ENCODE assay signal across 8 mouse cellular contexts in genomic region chr2:72978473-72978872, GRCm38 (mm10). TPM values are rescaled to one million over a fixed set of nuclear protein-coding genes. Genes with fewer than 3 reads are reported as not detected.
DNase-seq lines count a peak whose midpoint lies in the region; ATAC-seq and TF ChIP-seq lines count a peak whose summit lies in the region.

No protein-coding gene starts in this region.

- H3K9me3 ChIP-seq in heart, embryonic 11.5 days (replicated peaks; ENCODE audit: control insufficient read depth, low read length): no peaks in the 10 kb centered on the region
- no peaks in the 10 kb centered on the region for H3K9me3 ChIP-seq in embryonic facial prominence, embryonic 15.5 days (replicated peaks)
- H3K9me3 ChIP-seq in hindbrain, postnatal 0 days (ENCODE audit: low read length): no peaks in the 10 kb centered on the region
- H3K9me3 ChIP-seq in lung, postnatal 0 days (ENCODE audit: low read length): no peaks in the 10 kb centered on the region

- intact Hi-C loops in heart, postnatal 25 days (cut with DNase I): loop anchor here (10.0 kb wide), 2 partner anchors 234 to 296 kb away; partner anchors contain the start of gene Sp9

- H3K27me3 ChIP-seq in heart, embryonic 11.5 days (ENCODE audit: control insufficient read depth, insufficient read depth, low read length): no peaks in the 10 kb centered on the region
- no peaks in the 10 kb centered on the region for H3K27me3 ChIP-seq in embryonic facial prominence, embryonic 15.5 days
- no peaks in the 10 kb centered on the region for H3K27me3 ChIP-seq in hindbrain, postnatal 0 days (ENCODE audit: insufficient read depth, low read length)
- no peaks in the 10 kb centered on the region for H3K27me3 ChIP-seq in lung, postnatal 0 days (replicated peaks; ENCODE audit: insufficient read depth, low read length)

- peak; percentile 12; the same call in 1 of the 2 replicates for ATAC-seq in heart, embryonic 11.5 days (replicated peaks; ENCODE audit: insufficient number of reproducible peaks, low FRiP score, low TSS enrichment)
- no peak for ATAC-seq in embryonic facial prominence, embryonic 15.5 days (ENCODE audit: insufficient number of reproducible peaks, low FRiP score, low TSS enrichment, low read depth)
- peak; percentile 19 for ATAC-seq in hindbrain, postnatal 0 days
- no peak for ATAC-seq in lung, postnatal 0 days

- no peak for DNase-seq in heart, postnatal 25 days (ENCODE audit: low spot score)
- peak; percentile 50 for DNase-seq in MEL-GATA-1-ER (ENCODE audit: extremely low read depth, low read depth)
- DNase-seq in hindbrain, postnatal 0 days (ENCODE audit: low spot score): peak; percentile 83
- peak; percentile 92 for DNase-seq in lung, postnatal 0 days (ENCODE audit: low spot score)
- DNase-seq in right cerebral cortex, postnatal 4 days: peak; percentile 61
- no peak for DNase-seq in adrenal gland, postnatal 10 days

- peaks cover 8% of the 10 kb centered on the region; the same call in 1 of the 2 replicates for H3K4me1 ChIP-seq in heart, embryonic 11.5 days (ENCODE audit: control insufficient read depth, insufficient read depth, low read length)
- peaks cover 11% of the 10 kb centered on the region for H3K4me1 ChIP-seq in embryonic facial prominence, embryonic 15.5 days
- peaks cover 9% of the 10 kb centered on the region; the same call in 1 of the 2 replicates for H3K4me1 ChIP-seq in hindbrain, postnatal 0 days (ENCODE audit: insufficient read depth, low read length)
- peaks cover 6% of the 10 kb centered on the region; the same call in 1 of the 2 replicates for H3K4me1 ChIP-seq in lung, postnatal 0 days (ENCODE audit: insufficient read depth, low read depth, low read length)

- WGBS in heart, embryonic 11.5 days (ENCODE audit: insufficient replicate concordance): under 1% methylated on average over 38 of the region's 38 CpGs
- under 1% methylated on average over 37 of the region's 38 CpGs for WGBS in embryonic facial prominence, embryonic 15.5 days
- under 1% methylated on average over 32 of the region's 38 CpGs for WGBS in hindbrain, postnatal 0 days
- under 1% methylated on average over 26 of the region's 38 CpGs for WGBS in lung, postnatal 0 days

- peak overlapping the region; percentile 100 for H3K9ac ChIP-seq in heart, embryonic 11.5 days (ENCODE audit: low read depth, low read length)
- H3K9ac ChIP-seq in embryonic facial prominence, embryonic 15.5 days: peak overlapping the region; percentile 100
- H3K9ac ChIP-seq in hindbrain, postnatal 0 days (replicated peaks; ENCODE audit: low read length): peak overlapping the region; percentile 100
- H3K9ac ChIP-seq in lung, postnatal 0 days (replicated peaks; ENCODE audit: low read depth): peak overlapping the region; percentile 100

- H3K4me3 ChIP-seq in heart, embryonic 11.5 days (ENCODE audit: low read depth, low read length): peak overlapping the region; percentile 98
- peak overlapping the region; percentile 97 for H3K4me3 ChIP-seq in embryonic facial prominence, embryonic 15.5 days (replicated peaks)
- peak overlapping the region; percentile 99 for H3K4me3 ChIP-seq in hindbrain, postnatal 0 days (ENCODE audit: low read length)
- H3K4me3 ChIP-seq in lung, postnatal 0 days (ENCODE audit: low read depth, low read length): peak overlapping the region; percentile 100

- peak overlapping the region; percentile 100 for H3K27ac ChIP-seq in heart, embryonic 11.5 days (ENCODE audit: low read depth, low read length)
- H3K27ac ChIP-seq in embryonic facial prominence, embryonic 15.5 days (replicated peaks): peak overlapping the region; percentile 100
- peak overlapping the region; percentile 100 for H3K27ac ChIP-seq in hindbrain, postnatal 0 days
- peak overlapping the region; percentile 100 for H3K27ac ChIP-seq in lung, postnatal 0 days (ENCODE audit: low read length)

- TF ChIP-seq CTCF in hindbrain, postnatal 0 days (IDR thresholded peaks at IDR 0.05; ENCODE audit: low read depth): peak; percentile 69
- peak; percentile 72 for TF ChIP-seq CTCF in lung, postnatal 0 days (IDR thresholded peaks at IDR 0.05)

- no peak for TF ChIP-seq EP300 in lung, postnatal 0 days (IDR thresholded peaks at IDR 0.05)

- peak overlapping the region; percentile 71 for H3K4me2 ChIP-seq in heart, embryonic 11.5 days
- H3K4me2 ChIP-seq in embryonic facial prominence, embryonic 15.5 days (replicated peaks): peak overlapping the region; percentile 49
- peak overlapping the region; percentile 61 for H3K4me2 ChIP-seq in hindbrain, postnatal 0 days (ENCODE audit: low read depth, low read length)
- H3K4me2 ChIP-seq in lung, postnatal 0 days (replicated peaks; ENCODE audit: low read depth, low read length): peak overlapping the region; percentile 73

- no peaks in the 10 kb centered on the region for H3K36me3 ChIP-seq in heart, embryonic 11.5 days (ENCODE audit: control insufficient read depth, insufficient read depth, low read length)
- H3K36me3 ChIP-seq in embryonic facial prominence, embryonic 15.5 days: no peaks in the 10 kb centered on the region
- no peaks in the 10 kb centered on the region for H3K36me3 ChIP-seq in hindbrain, postnatal 0 days (ENCODE audit: insufficient read depth, low read length)
- no peaks in the 10 kb centered on the region for H3K36me3 ChIP-seq in lung, postnatal 0 days (ENCODE audit: insufficient read depth, low read length)

RNA-seq across cellular contexts. Expression of gene Sp3, which starts 1.8 kb away (rescaled TPM):
- 37.0 and 40.2 TPM in 2 replicates for polyA plus RNA-seq in heart, embryonic 11.5 days (2014; fragmentation: Nextera tagmentation; extraction: Ambion mirVana)
- 10 to 100 TPM; 34.8 to 38.9 TPM for total RNA-seq in heart, postnatal 25 days (2021)
- 52.0 and 58.8 TPM in 2 replicates for polyA plus RNA-seq in embryonic facial prominence, embryonic 15.5 days (2015; fragmentation: Nextera tagmentation; extraction: Ambion mirVana)
- total RNA-seq in hindbrain, postnatal 0 days (2014; rRNA removed): 62.1 and 91.4 TPM in 2 replicates
- polyA plus RNA-seq in hindbrain, postnatal 0 days (2015; fragmentation: Nextera tagmentation; extraction: Ambion mirVana): 24.6 and 25.5 TPM in 2 replicates
- 36.1 and 41.3 TPM in 2 replicates for polyA plus RNA-seq in lung, postnatal 0 days (2015; fragmentation: Nextera tagmentation; extraction: Ambion mirVana)
- 10 to 100 TPM; 67.8 to 70.8 TPM for total RNA-seq in adrenal gland, postnatal 10 days (2021)

RNA-seq across cellular contexts. Expression of gene Gm11084, which starts 8.0 kb away (rescaled TPM):
- polyA plus RNA-seq in heart, embryonic 11.5 days (2014; fragmentation: Nextera tagmentation; extraction: Ambion mirVana): not detected in 2 replicates
- not detected for total RNA-seq in heart, postnatal 25 days (2021)
- not detected in 2 replicates for polyA plus RNA-seq in embryonic facial prominence, embryonic 15.5 days (2015; fragmentation: Nextera tagmentation; extraction: Ambion mirVana)
- total RNA-seq in hindbrain, postnatal 0 days (2014; rRNA removed): not detected in 2 replicates
- not detected in 2 replicates for polyA plus RNA-seq in hindbrain, postnatal 0 days (2015; fragmentation: Nextera tagmentation; extraction: Ambion mirVana)
- not detected in 2 replicates for polyA plus RNA-seq in lung, postnatal 0 days (2015; fragmentation: Nextera tagmentation; extraction: Ambion mirVana)
- total RNA-seq in adrenal gland, postnatal 10 days (2021): not detected

Comparison
In these comparisons a context has a peak if more than half of its experiments do, and no peak if none do; other contexts are left out.
1. ATAC-seq: peak in heart, embryonic 11.5 days (single experiment) and hindbrain, postnatal 0 days (single experiment); none in embryonic facial prominence, embryonic 15.5 days (single experiment) and lung, postnatal 0 days (single experiment).
2. DNase-seq: peak in MEL-GATA-1-ER (single experiment), hindbrain, postnatal 0 days (single experiment), lung, postnatal 0 days (single experiment) and right cerebral cortex, postnatal 4 days (single experiment); none in heart, postnatal 25 days (single experiment) and adrenal gland, postnatal 10 days (single experiment).
3. Peak in every context shown above with its lines, with median percentiles within 50 percentile points of each other: H3K27ac ChIP-seq, H3K4me2 ChIP-seq, H3K4me3 ChIP-seq and H3K9ac ChIP-seq.